ENCODE assay signal across 9 mouse cellular contexts in genomic region chr13:58387948-58388347, GRCm38 (mm10). TPM values are rescaled to one million over a fixed set of nuclear protein-coding genes. Genes with fewer than 3 reads are reported as not detected.
A peak's percentile ranks its signal among the peaks of the same experiment; 100 is the strongest.
DNase-seq lines count a peak whose midpoint lies in the region; ATAC-seq and TF ChIP-seq lines count a peak whose summit lies in the region.
"Had no signal": no experiment of that assay in that cellular context is flagged by ENCODE, and none has a peak within 500 bp of the region (broad histone marks: within the 10 kb centered on the region; RNA-seq: fewer than 3 reads in every experiment).

No protein-coding gene starts in this region.

- peak; percentile 59 for ATAC-seq in liver, postnatal 0 days

- in situ Hi-C loops in ES-E14 (cut with MboI; ENCODE audit: low sequenced_read_pairs in 2 of 2, unreplicated experiment in 2 of 2), result loop anchor here in 1 of 2 experiments (10.0 kb wide), 1 partner anchor 103 kb away; no protein-coding TSS in a partner anchor

- H3K27ac ChIP-seq in ES-E14 (ENCODE audit: insufficient read depth, low read depth, low read length, poor library complexity, severe bottlenecking), result no peak overlapping the region
- H3K27ac ChIP-seq in bone marrow macrophage, adult 2 months (ENCODE audit: insufficient read depth, low read depth, low read length), result no peak overlapping the region
- H3K27ac ChIP-seq in liver, postnatal 0 days (ENCODE audit: low read depth), result no peak overlapping the region
- H3K27ac ChIP-seq: heart, embryonic 15.5 days had no signal

- H3K4me2 ChIP-seq in liver, postnatal 0 days (ENCODE audit: low read depth, low read length), result no peak overlapping the region
- H3K4me2 ChIP-seq: heart, embryonic 15.5 days had no signal

- peak; percentile 16; the same call in 1 of the 2 replicates for TF ChIP-seq CTCF in bone marrow macrophage, adult 2 months (IDR thresholded peaks at IDR 0.05; ENCODE audit: low read depth, low read length)
- peak; percentile 82 for TF ChIP-seq CTCF in liver, postnatal 0 days (IDR thresholded peaks at IDR 0.05; ENCODE audit: low read depth)

- H3K9me3 ChIP-seq in ES-E14 (ENCODE audit: control insufficient read depth, insufficient read depth, low read depth, low read length), result no peaks in the 10 kb centered on the region
- H3K9me3 ChIP-seq in liver, postnatal 0 days (ENCODE audit: low read length), result no peaks in the 10 kb centered on the region
- H3K9me3 ChIP-seq: heart, embryonic 15.5 days had no signal

- H3K9ac ChIP-seq in ES-E14 (ENCODE audit: insufficient read depth, low read depth, low read length, poor library complexity, severe bottlenecking), result no peak overlapping the region
- H3K9ac ChIP-seq in liver, postnatal 0 days (replicated peaks), result no peak overlapping the region
- H3K9ac ChIP-seq: heart, embryonic 15.5 days had no signal

- TF ChIP-seq EP300 in liver, postnatal 0 days (IDR thresholded peaks at IDR 0.05; ENCODE audit: low read depth), result no peak

- no peaks in the 10 kb centered on the region for H3K27me3 ChIP-seq in liver, postnatal 0 days (ENCODE audit: insufficient read depth, low read length)
- H3K27me3 ChIP-seq: heart, embryonic 15.5 days had no signal

- H3K36me3 ChIP-seq in ES-E14 (ENCODE audit: control insufficient read depth, insufficient read depth, low read length, poor library complexity, severe bottlenecking), result peaks cover 5% of the 10 kb centered on the region; the same call in 1 of the 2 replicates
- peaks cover 32% of the 10 kb centered on the region for H3K36me3 ChIP-seq in liver, postnatal 0 days (replicated peaks; ENCODE audit: insufficient read depth, low read length)

- H3K4me1 ChIP-seq in ES-E14 (ENCODE audit: control insufficient read depth in 2 of 2, insufficient read depth in 2 of 2, low read length in 2 of 2, poor library complexity in 1 of 2), result no peaks in the 10 kb centered on the region
- peaks cover 11% of the 10 kb centered on the region for H3K4me1 ChIP-seq in bone marrow macrophage, adult 2 months (ENCODE audit: control insufficient read depth, insufficient read depth, low read length)
- H3K4me1 ChIP-seq in liver, postnatal 0 days (ENCODE audit: insufficient read depth), result peaks cover 13% of the 10 kb centered on the region

- no peak for TF ChIP-seq POLR2A in bone marrow macrophage, adult 2 months (IDR thresholded peaks at IDR 0.05; ENCODE audit: borderline replicate concordance, low read depth, low read length)

- intact Hi-C loops in heart, postnatal 10 days (cut with DNase I), result loop anchor here (1.0 to 5.0 kb wide), 4 partner anchors 100 to 376 kb away; partner anchors contain the start of gene Idnk

- DNase-seq in ES-E14 (ENCODE audit: low read depth, low spot score), result peak; percentile 73
- DNase-seq in fibroblast of lung, adult 2 months (ENCODE audit: low read depth), result peak; percentile 50
- peak; percentile 70 to 80 for DNase-seq in heart, postnatal 10 days
- peak; percentile 75 for DNase-seq in layer of hippocampus, adult 11-12 months (ENCODE audit: low spot score)
- DNase-seq in liver, postnatal 0 days, result peak; percentile 76
- DNase-seq in retina, adult 2 months (ENCODE audit: low read depth, low spot score), result peak; percentile 18
- peak; percentile 73 to 83 for DNase-seq in thymus, postnatal 10 days (ENCODE audit: low spot score in 2 of 2)

- H3K4me3 ChIP-seq in ES-E14 (ENCODE audit: insufficient read depth in 1 of 2, low read depth in 1 of 2, low read length in 2 of 2, poor library complexity in 1 of 2, severe bottlenecking in 1 of 2), result no peak overlapping the region
- H3K4me3 ChIP-seq in bone marrow macrophage, adult 2 months (ENCODE audit: insufficient read depth, low read length), result no peak overlapping the region
- H3K4me3 ChIP-seq in liver, postnatal 0 days (ENCODE audit: low read depth, low read length), result no peak overlapping the region
- H3K4me3 ChIP-seq: heart, embryonic 15.5 days had no signal

- WGBS in liver, postnatal 0 days (ENCODE audit: insufficient replicate concordance), result 12% methylated on average over 7 of the region's 7 CpGs

TF ChIP-seq in ES-E14, 5 proteins besides CTCF, POLR2A, EP300 and RAD21:
- TF ChIP-seq HCFC1 (IDR thresholded peaks at IDR 0.05; ENCODE audit: borderline replicate concordance, insufficient read depth, low read length), result no peak
- no peak for TF ChIP-seq ZC3H11A (IDR thresholded peaks at IDR 0.05; ENCODE audit: borderline replicate concordance, low read depth, low read length)
- TF ChIP-seq CHD2 (IDR thresholded peaks at IDR 0.05; ENCODE audit: low read depth, low read length), result peak; percentile 8; the same call in 1 of the 2 replicates
- TF ChIP-seq ZNF384 (IDR thresholded peaks at IDR 0.05; ENCODE audit: low read depth, low read length), result no peak
- TF ChIP-seq MAFK (IDR thresholded peaks at IDR 0.05; ENCODE audit: insufficient read depth, low read depth, low read length), result no peak
TF ChIP-seq in ES-E14: peak in this region for 1.

RNA-seq across cellular contexts. Expression of gene 2210016F16Rik, which starts 2.9 kb away (rescaled TPM):
- 12.5 and 14.5 TPM in 2 replicates for total RNA-seq in ES-E14 (2012; rRNA removed)
- 19.7 and 20.6 TPM in 2 replicates for polyA plus RNA-seq in bone marrow macrophage, adult 2 months (2012; ENCODE audit: insufficient read depth, insufficient read length, missing spikeins)
- 10 to 100 TPM; 16.6 to 18.0 TPM for total RNA-seq in heart, postnatal 10 days (2021)
- polyA plus RNA-seq in liver, postnatal 0 days (2015; fragmentation: Nextera tagmentation; extraction: Ambion mirVana), result 15.4 and 16.6 TPM in 2 replicates

RNA-seq across cellular contexts. Expression of gene Rmi1, which starts 14.1 kb away (rescaled TPM):
- total RNA-seq in ES-E14 (2012; rRNA removed), result 19.5 and 22.3 TPM in 2 replicates
- polyA plus RNA-seq in bone marrow macrophage, adult 2 months (2012; ENCODE audit: insufficient read depth, insufficient read length, missing spikeins), result 25.1 and 25.4 TPM in 2 replicates
- 10 to 100 TPM in 1 of 2 experiments, 1 to 10 TPM in 1; 9.9 to 12.9 TPM for total RNA-seq in heart, postnatal 10 days (2021)
- polyA plus RNA-seq in liver, postnatal 0 days (2015; fragmentation: Nextera tagmentation; extraction: Ambion mirVana), result 9.0 and 9.8 TPM in 2 replicates

RNA-seq across cellular contexts. Expression of gene Hnrnpk, which starts 15.2 kb away (rescaled TPM):
- total RNA-seq in ES-E14 (2012; rRNA removed), result 576 and 704 TPM in 2 replicates
- 846 and 879 TPM in 2 replicates for polyA plus RNA-seq in bone marrow macrophage, adult 2 months (2012; ENCODE audit: insufficient read depth, insufficient read length, missing spikeins)
- total RNA-seq in heart, postnatal 10 days (2021), result 100 to 1,000 TPM; 721 to 814 TPM
- polyA plus RNA-seq in liver, postnatal 0 days (2015; fragmentation: Nextera tagmentation; extraction: Ambion mirVana), result 332 and 351 TPM in 2 replicates

RNA-seq across cellular contexts. Expression of gene Kif27, which starts 29.0 kb away (rescaled TPM):
- 0.18 and 0.21 TPM in 2 replicates for total RNA-seq in ES-E14 (2012; rRNA removed)
- polyA plus RNA-seq in bone marrow macrophage, adult 2 months (2012; ENCODE audit: insufficient read depth, insufficient read length, missing spikeins), result not detected in 2 replicates
- total RNA-seq in heart, postnatal 10 days (2021), result under 1 TPM; 0.22 to 0.24 TPM
- 0.02 and 0.05 TPM in 2 replicates for polyA plus RNA-seq in liver, postnatal 0 days (2015; fragmentation: Nextera tagmentation; extraction: Ambion mirVana)

Comparison
In these comparisons a context has a peak if more than half of its experiments do, and no peak if none do; other contexts are left out.
1. DNase-seq: peak in every context shown above with its lines; median percentile 78 in thymus, postnatal 10 days; 76 in liver, postnatal 0 days; 75 in heart, postnatal 10 days; 75 in layer of hippocampus, adult 11-12 months; 73 in ES-E14; 50 in fibroblast of lung, adult 2 months; 18 in retina, adult 2 months.